Comparison of ENCODE assay signal across 29 mouse cellular contexts in genomic region chr2:91638931-91639330, GRCm38 (mm10). TPM values are rescaled to one million over a fixed set of nuclear protein-coding genes. Genes with fewer than 3 reads are reported as not detected.
A peak's percentile ranks its signal among the peaks of the same experiment; 100 is the strongest.
DNase-seq lines count a peak whose midpoint lies in the region; ATAC-seq and TF ChIP-seq lines count a peak whose summit lies in the region.
"Had no signal": no experiment of that assay in that cellular context is flagged by ENCODE, and none has a peak within 500 bp of the region (broad histone marks: within the 10 kb centered on the region; RNA-seq: fewer than 3 reads in every experiment).

No protein-coding gene starts in this region.

- H3K4me2 ChIP-seq in forebrain, embryonic 11.5 days (ENCODE audit: low read depth, low read length, severe bottlenecking) = no peak overlapping the region
- no peak overlapping the region for H3K4me2 ChIP-seq in forebrain, embryonic 12.5 days
- H3K4me2 ChIP-seq: embryonic facial prominence, embryonic 13.5 days; forebrain, embryonic 15.5 days; heart, embryonic 12.5 days; heart, embryonic 15.5 days; hindbrain, embryonic 14.5 days had no signal

- H3K27me3 ChIP-seq in forebrain, embryonic 11.5 days (ENCODE audit: control insufficient read depth, insufficient read depth, low read length) = no peaks in the 10 kb centered on the region
- H3K27me3 ChIP-seq in forebrain, embryonic 12.5 days = no peaks in the 10 kb centered on the region
- no peaks in the 10 kb centered on the region for H3K27me3 ChIP-seq in thymus, adult 2 months (ENCODE audit: control insufficient read depth, insufficient read depth, low read length)
- H3K27me3 ChIP-seq: CH12.LX; embryonic facial prominence, embryonic 13.5 days; forebrain, embryonic 15.5 days; heart, embryonic 12.5 days; heart, embryonic 15.5 days; Patski had no signal

- no peaks in the 10 kb centered on the region for H3K4me1 ChIP-seq in forebrain, embryonic 11.5 days (replicated peaks; ENCODE audit: control insufficient read depth, insufficient read depth, low read length)
- no peaks in the 10 kb centered on the region for H3K4me1 ChIP-seq in forebrain, embryonic 12.5 days
- H3K4me1 ChIP-seq in thymus, adult 2 months (replicated peaks; ENCODE audit: control insufficient read depth, insufficient read depth, low read length) = peaks cover 74% of the 10 kb centered on the region
- H3K4me1 ChIP-seq: embryonic facial prominence, embryonic 13.5 days; forebrain, embryonic 10.5 days; forebrain, embryonic 15.5 days; heart, embryonic 15.5 days had no signal

- peak; percentile 27 for DNase-seq in forebrain, embryonic 11.5 days (ENCODE audit: low spot score)
- DNase-seq in thymus, adult 2 months = peak; percentile 25
- DNase-seq in thymus, postnatal 36 days = no peak
- peak; percentile 62 for DNase-seq in naive thymus-derived CD4-positive, alpha-beta T cell, adult 2 months (ENCODE audit: low read depth)
- DNase-seq in thymus, postnatal 25 days = peak; percentile 35
- DNase-seq in layer of hippocampus, adult 2 months (ENCODE audit: low spot score in 2 of 2) = no peak
- DNase-seq: adrenal gland, adult 2 months; adrenal gland, postnatal 14 days; cerebellum, adult 11-12 months; cerebellum, adult 8-10 months; cerebellum, postnatal 10 days; cerebellum, postnatal 36 days; embryo, embryonic 11 days; gastrocnemius, postnatal 25 days; heart, adult 18-20 months; heart, postnatal 10 days; heart, postnatal 4 days had no signal

- no peak overlapping the region for H3K9ac ChIP-seq in forebrain, embryonic 11.5 days (ENCODE audit: low read length)
- no peak overlapping the region for H3K9ac ChIP-seq in forebrain, embryonic 12.5 days
- H3K9ac ChIP-seq: embryonic facial prominence, embryonic 13.5 days; forebrain, embryonic 15.5 days; heart, embryonic 12.5 days; heart, embryonic 15.5 days; hindbrain, embryonic 14.5 days had no signal

- H3K4me3 ChIP-seq in forebrain, embryonic 11.5 days (ENCODE audit: low read depth, low read length) = no peak overlapping the region
- no peak overlapping the region for H3K4me3 ChIP-seq in forebrain, embryonic 12.5 days (replicated peaks)
- no peak overlapping the region for H3K4me3 ChIP-seq in thymus, adult 2 months (ENCODE audit: control insufficient read depth, insufficient read depth, low read length)
- no peak overlapping the region for H3K4me3 ChIP-seq in layer of hippocampus, adult 2 months
- H3K4me3 ChIP-seq: embryonic facial prominence, embryonic 10.5 days; embryonic facial prominence, embryonic 13.5 days; forebrain, embryonic 10.5 days; forebrain, embryonic 15.5 days; heart, embryonic 12.5 days; heart, embryonic 15.5 days had no signal

- TF ChIP-seq CTCF in thymus, adult 2 months (IDR thresholded peaks at IDR 0.05; ENCODE audit: borderline replicate concordance, control insufficient read depth, extremely low read depth, insufficient read depth, low read length, poor library complexity) = no peak
- TF ChIP-seq CTCF in layer of hippocampus, adult 2 months (conservative IDR thresholded peaks at IDR 0.05) = no peak

- H3K9me3 ChIP-seq in forebrain, embryonic 11.5 days (ENCODE audit: control insufficient read depth, low read length) = no peaks in the 10 kb centered on the region
- H3K9me3 ChIP-seq in forebrain, embryonic 12.5 days = no peaks in the 10 kb centered on the region
- H3K9me3 ChIP-seq: embryonic facial prominence, embryonic 10.5 days; embryonic facial prominence, embryonic 13.5 days; forebrain, embryonic 10.5 days; forebrain, embryonic 15.5 days; G1E; heart, embryonic 12.5 days; heart, embryonic 15.5 days had no signal

- TF ChIP-seq POLR2A in thymus, adult 2 months (IDR thresholded peaks at IDR 0.05; ENCODE audit: control insufficient read depth, extremely low read depth, insufficient read depth, low read length, poor library complexity) = no peak

- no peaks in the 10 kb centered on the region for H3K36me3 ChIP-seq in forebrain, embryonic 11.5 days (ENCODE audit: control insufficient read depth, insufficient read depth, low read length)
- peaks cover 18% of the 10 kb centered on the region for H3K36me3 ChIP-seq in forebrain, embryonic 12.5 days (replicated peaks)
- H3K36me3 ChIP-seq in thymus, adult 2 months (ENCODE audit: control insufficient read depth, insufficient read depth, low read length) = no peaks in the 10 kb centered on the region

- no peak for ATAC-seq in forebrain, embryonic 11.5 days (replicated peaks; ENCODE audit: low FRiP score)
- ATAC-seq in forebrain, embryonic 12.5 days (ENCODE audit: low FRiP score) = no peak
- ATAC-seq in erythroblast, adult 5-6 weeks (replicated peaks; ENCODE audit: low FRiP score, poor library complexity, severe bottlenecking) = no peak
- ATAC-seq: forebrain, embryonic 15.5 days; Patski had no signal

- no peak overlapping the region for H3K27ac ChIP-seq in forebrain, embryonic 11.5 days (ENCODE audit: low read depth, low read length)
- no peak overlapping the region for H3K27ac ChIP-seq in forebrain, embryonic 12.5 days
- H3K27ac ChIP-seq in thymus, adult 2 months (ENCODE audit: control insufficient read depth, insufficient read depth, low read length) = peak overlapping the region; percentile 62
- H3K27ac ChIP-seq in layer of hippocampus, adult 2 months = no peak overlapping the region
- H3K27ac ChIP-seq: embryonic facial prominence, embryonic 10.5 days; embryonic facial prominence, embryonic 13.5 days; forebrain, embryonic 10.5 days; forebrain, embryonic 15.5 days; heart, embryonic 15.5 days; hindbrain, embryonic 14.5 days had no signal

- 86% methylated on average over 6 of the region's 6 CpGs for WGBS in forebrain, embryonic 11.5 days
- WGBS in forebrain, embryonic 12.5 days = 85% methylated on average over 6 of the region's 6 CpGs
- WGBS in thymus, adult 2 months = 5% methylated on average over 6 of the region's 6 CpGs

RNA-seq across cellular contexts. Expression of gene F2, which starts 2.7 kb away (rescaled TPM):
- not detected in 2 replicates for polyA plus RNA-seq in forebrain, embryonic 11.5 days (2014; fragmentation: Nextera tagmentation; extraction: Ambion mirVana)
- polyA plus RNA-seq in forebrain, embryonic 12.5 days (2016; fragmentation: Nextera tagmentation; extraction: Ambion mirVana) = 0.09 TPM in 1 of 2 replicates, not detected in the other
- polyA plus RNA-seq in thymus, adult 2 months (2012; rRNA removed) = 0.62 and 5.1 TPM in 2 replicates
- total RNA-seq in layer of hippocampus, adult 2 months (2021) = under 1 TPM in 1 of 2 experiments, not detected in 1; 0.27 TPM
- total RNA-seq in erythroblast, adult 5-6 weeks (2015; ENCODE audit: low replicate concordance) = not detected in 2 replicates
- total RNA-seq in erythroblast, adult 5-6 weeks (2017; ENCODE audit: low replicate concordance) = not detected in 2 replicates
- total RNA-seq: heart, adult 18-20 months had no signal
- polyA plus RNA-seq: forebrain, embryonic 10.5 days; Patski had no signal

RNA-seq across cellular contexts. Expression of gene Zfp408, which starts 10.7 kb away (rescaled TPM):
- polyA plus RNA-seq in forebrain, embryonic 11.5 days (2014; fragmentation: Nextera tagmentation; extraction: Ambion mirVana) = 8.4 and 9.8 TPM in 2 replicates
- 8.9 and 12.6 TPM in 2 replicates for polyA plus RNA-seq in forebrain, embryonic 12.5 days (2016; fragmentation: Nextera tagmentation; extraction: Ambion mirVana)
- 52.2 and 62.6 TPM in 2 replicates for polyA plus RNA-seq in thymus, adult 2 months (2012; rRNA removed)
- 10 to 100 TPM; 11.0 to 12.4 TPM for total RNA-seq in layer of hippocampus, adult 2 months (2021)
- total RNA-seq in erythroblast, adult 5-6 weeks (2015; ENCODE audit: low replicate concordance) = 0.77 and 1.0 TPM in 2 replicates
- 2.1 and 6.5 TPM in 2 replicates for total RNA-seq in erythroblast, adult 5-6 weeks (2017; ENCODE audit: low replicate concordance)

RNA-seq across cellular contexts. Expression of gene Arhgap1, which starts 10.7 kb away (rescaled TPM):
- polyA plus RNA-seq in forebrain, embryonic 11.5 days (2014; fragmentation: Nextera tagmentation; extraction: Ambion mirVana) = 70.7 and 79.1 TPM in 2 replicates
- 71.0 and 76.1 TPM in 2 replicates for polyA plus RNA-seq in forebrain, embryonic 12.5 days (2016; fragmentation: Nextera tagmentation; extraction: Ambion mirVana)
- 185 and 191 TPM in 2 replicates for polyA plus RNA-seq in thymus, adult 2 months (2012; rRNA removed)
- 10 to 100 TPM; 65.1 to 66.2 TPM for total RNA-seq in layer of hippocampus, adult 2 months (2021)
- total RNA-seq in erythroblast, adult 5-6 weeks (2015; ENCODE audit: low replicate concordance) = 39.5 and 46.7 TPM in 2 replicates
- total RNA-seq in erythroblast, adult 5-6 weeks (2017; ENCODE audit: low replicate concordance) = 29.9 and 33.3 TPM in 2 replicates

Comparison
In these comparisons a context has a peak if more than half of its experiments do, and no peak if none do; other contexts are left out.
1. DNase-seq: peak in forebrain, embryonic 11.5 days (single experiment), thymus, adult 2 months (single experiment), naive thymus-derived CD4-positive, alpha-beta T cell, adult 2 months (single experiment) and thymus, postnatal 25 days (single experiment); none in thymus, postnatal 36 days (0 of 2) and layer of hippocampus, adult 2 months (0 of 2).